Mouse (Mus musculus) heart, embryonic 10.5 days (tissue): ENCODE data around the gene Opa3. TPM values are rescaled to one million over a fixed set of nuclear protein-coding genes. Genes with fewer than 3 reads are reported as not detected.

Experiments
- DNase-seq: peaks from one replicate; pipeline ENCODE4 v3.0.0-alpha.2; 2017; ENCODE audit warnings: low spot score
- H3K27ac ChIP-seq: fragments of 300-500 bp; sonication (generic); 2 replicates; pipeline ENCODE4 v1.5.1; 2016; ENCODE audit warnings: mild to moderate bottlenecking
- H3K27me3 ChIP-seq: fragments of 300-500 bp; sonication (generic); 2 replicates; pipeline ENCODE4 v1.6.1; 2016; ENCODE audit warnings: mild to moderate bottlenecking; ENCODE audit not compliant: poor library complexity, insufficient read depth, severe bottlenecking
- H3K36me3 ChIP-seq: fragments of 300-500 bp; sonication (generic); 2 replicates; pipeline ENCODE4 v1.6.1; 2016; ENCODE audit warnings: mild to moderate bottlenecking, moderate library complexity
- H3K4me1 ChIP-seq: fragments of 300-500 bp; sonication (generic); 2 replicates; pipeline ENCODE4 v1.6.1; 2016; ENCODE audit warnings: mild to moderate bottlenecking
- H3K4me3 ChIP-seq: fragments of 300-500 bp; sonication (generic); 2 replicates; pipeline ENCODE4 v1.5.1; 2016; ENCODE audit warnings: mild to moderate bottlenecking, moderate library complexity
- H3K9me3 ChIP-seq: fragments of 300-500 bp; sonication (generic); 2 replicates; pipeline ENCODE4 v1.6.1; 2016; ENCODE audit warnings: mild to moderate bottlenecking, moderate library complexity
- WGBS: fragments of 180-500 bp; shearing (Covaris S2); methylation state at CpG from one replicate; pipeline ENCODE4 v1.1.7; 2016; 5-methylcytosine and 5-hydroxymethylcytosine counted together
- polyA plus RNA-seq: library from polyadenylated mRNA; unstranded; fragments of >200 nt; fragmentation: Nextera tagmentation; extraction: Ambion mirVana; gene quantifications from 2 replicates; pipeline ENCODE4 v1.2.1, GENCODE M21; 2016

The Opa3 gene
- polyA plus RNA-seq, 1 experiment from 2014 or later = 47.9 TPM

DNA sequence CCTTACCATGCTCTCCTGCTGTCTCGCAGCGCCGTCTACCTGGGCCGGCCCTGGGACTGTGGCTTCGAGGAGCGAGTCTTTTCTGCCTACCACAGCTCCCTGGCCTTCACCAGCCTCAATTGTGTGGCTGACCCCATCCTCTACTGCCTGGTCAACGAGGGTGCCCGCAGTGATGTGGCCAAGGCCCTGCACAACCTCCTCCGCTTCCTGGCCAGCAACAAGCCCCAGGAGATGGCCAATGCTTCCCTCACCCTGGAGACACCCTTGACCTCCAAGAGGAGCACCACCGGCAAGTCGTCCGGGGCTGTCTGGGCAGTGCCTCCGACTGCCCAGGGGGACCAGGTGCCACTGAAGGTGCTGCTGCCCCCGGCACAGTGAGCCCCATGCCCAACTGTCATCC lies 5.3 kb upstream of the Opa3 start:
- Histone ChIP-seq H3K36me3 (peaks cover 18% of the 10 kb centered on the region), H3K4me3 (no peak overlapping the region), H3K27ac (no peak overlapping the region), H3K27me3 (no peaks in the 10 kb centered on the region), H3K9me3 (no peaks in the 10 kb centered on the region), H3K4me1 (peaks cover 13% of the 10 kb centered on the region; the same call in 1 of the 2 replicates)
- WGBS = 83% methylated on average over 14 of the region's 14 CpGs
- no peak for DNase-seq

DNA sequence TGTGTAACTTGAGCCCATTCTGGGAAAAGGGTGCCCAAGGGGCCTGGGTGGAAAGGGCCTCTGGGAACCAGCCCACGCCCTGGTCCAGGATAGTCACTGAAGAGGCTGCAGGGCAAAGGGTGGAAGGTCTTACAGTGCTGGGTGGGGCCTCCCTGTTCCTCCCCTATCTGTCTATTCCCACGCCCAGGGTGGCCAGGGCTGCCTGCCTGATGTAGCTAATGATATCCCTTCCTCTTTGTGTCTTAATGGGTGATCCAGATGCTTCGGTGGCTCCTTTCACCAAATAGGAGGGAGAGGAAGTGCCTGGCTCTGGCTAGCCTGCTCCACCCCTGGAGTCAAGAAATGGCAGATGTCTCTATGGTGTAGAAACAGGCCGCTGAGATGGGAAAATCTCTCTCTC lies 3.2 kb upstream of the Opa3 start:
- no peaks in the 10 kb centered on the region for H3K27me3 ChIP-seq
- H3K4me3 ChIP-seq = 0 out of 2 replicates have a peak overlapping the region, but pooled peaks have one; percentile 5
- no peak overlapping the region for H3K27ac ChIP-seq
- no peaks in the 10 kb centered on the region for H3K9me3 ChIP-seq
- peaks cover 13% of the 10 kb centered on the region for H3K4me1 ChIP-seq
- 69% methylated on average over 4 of the region's 4 CpGs for WGBS
- peak; percentile 87 for DNase-seq
- peaks cover 18% of the 10 kb centered on the region for H3K36me3 ChIP-seq

DNA sequence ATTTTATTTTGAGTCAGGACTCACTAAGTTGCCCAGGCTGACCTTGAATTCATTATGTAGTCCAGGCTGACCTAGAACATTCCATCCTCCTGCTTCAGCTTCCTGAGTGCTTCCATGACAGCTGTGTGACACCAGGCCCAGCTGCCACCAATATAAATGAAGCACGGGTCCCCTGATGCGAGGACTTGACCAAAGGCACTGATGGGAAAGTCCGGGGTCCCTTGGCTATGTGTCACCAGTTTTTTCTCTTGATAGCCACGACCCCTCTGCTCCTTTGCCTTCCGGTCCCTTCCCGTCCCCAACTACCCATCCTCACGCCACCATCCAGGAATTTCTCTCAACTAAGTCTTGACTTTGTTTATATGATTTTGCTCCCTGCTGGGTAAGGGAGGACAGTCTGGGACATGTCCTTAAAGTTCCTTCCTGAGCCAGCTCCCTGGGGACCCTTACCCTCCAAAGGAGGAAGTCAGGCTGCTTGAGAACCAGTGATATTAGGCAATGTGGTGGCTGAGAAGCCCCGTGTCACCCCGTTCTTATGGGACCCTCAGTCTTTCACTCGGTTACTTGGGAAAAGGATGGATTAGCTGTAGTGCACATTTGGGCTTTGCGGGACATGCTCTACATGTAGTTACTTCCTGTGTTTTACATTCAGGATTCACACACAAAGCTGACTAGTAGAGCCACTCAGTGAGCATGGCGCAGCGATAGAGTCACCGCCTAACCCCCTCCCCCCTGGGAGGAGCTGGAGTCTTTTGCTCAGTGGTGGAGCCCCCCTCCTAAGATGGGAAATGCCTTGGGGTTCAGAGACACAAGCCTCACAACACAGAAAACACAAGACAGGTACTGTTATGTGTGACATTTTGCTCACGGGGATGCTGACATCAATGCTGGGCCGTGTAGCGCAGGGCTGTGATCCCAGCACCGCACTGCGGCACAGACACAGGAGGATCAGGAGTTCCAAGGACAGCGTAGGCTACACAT lies 1.0 kb upstream of the Opa3 start:
- 13% methylated on average over 20 of the region's 20 CpGs for whole genome bisulfite sequencing
- H3K4me3 ChIP-seq = peak overlapping the region; percentile 75
- H3K36me3 ChIP-seq = peaks cover 32% of the 10 kb centered on the region
- H3K27ac ChIP-seq = peak overlapping the region; percentile 96
- no peaks in the 10 kb centered on the region for H3K27me3 ChIP-seq
- H3K4me1 ChIP-seq = peaks cover 20% of the 10 kb centered on the region
- peak; percentile 82 for DNase-seq
- H3K9me3 ChIP-seq = no peaks in the 10 kb centered on the region

- no peaks in the 10 kb centered on the region for H3K27me3 ChIP-seq
- H3K27ac ChIP-seq = peak overlapping the region; percentile 96
- peaks cover 20% of the 10 kb centered on the region for H3K4me1 ChIP-seq
- peak overlapping the region; percentile 75 for H3K4me3 ChIP-seq
- 0% methylated on average over 14 of the region's 14 CpGs for WGBS
- H3K9me3 ChIP-seq = no peaks in the 10 kb centered on the region
- DNase-seq = no peak
- H3K36me3 ChIP-seq = peaks cover 39% of the 10 kb centered on the region
Measured at GRCm38 (mm10) chr7:19228793-19229148, 637 bp downstream of the Opa3 start.

DNA sequence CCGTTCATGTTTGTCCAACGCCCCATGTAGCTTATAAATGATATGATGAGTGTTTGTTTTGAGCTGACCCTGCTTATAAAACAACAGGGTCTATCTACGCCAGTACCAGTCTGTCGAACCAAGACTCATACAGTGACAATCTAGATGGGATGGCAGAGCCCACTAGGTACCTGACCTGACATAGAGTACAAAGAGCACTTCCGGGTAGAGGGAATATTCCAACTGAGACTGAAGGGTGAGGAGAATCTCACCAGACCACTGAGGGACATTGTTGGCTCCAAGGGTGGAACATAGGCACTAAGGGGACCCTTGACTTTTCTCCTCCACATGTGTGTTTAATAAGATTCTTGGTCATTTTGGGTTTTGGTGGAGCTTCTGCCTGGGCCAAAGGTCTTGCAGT lies 1.3 kb downstream of the Opa3 start:
- peaks cover 20% of the 10 kb centered on the region for H3K4me1 ChIP-seq
- H3K9me3 ChIP-seq = no peaks in the 10 kb centered on the region
- H3K27ac ChIP-seq = peak overlapping the region; percentile 96
- peaks cover 43% of the 10 kb centered on the region for H3K36me3 ChIP-seq
- WGBS = 47% methylated on average over 5 of the region's 5 CpGs
- H3K4me3 ChIP-seq = peak overlapping the region; percentile 75
- no peaks in the 10 kb centered on the region for H3K27me3 ChIP-seq
- DNase-seq = no peak

DNA sequence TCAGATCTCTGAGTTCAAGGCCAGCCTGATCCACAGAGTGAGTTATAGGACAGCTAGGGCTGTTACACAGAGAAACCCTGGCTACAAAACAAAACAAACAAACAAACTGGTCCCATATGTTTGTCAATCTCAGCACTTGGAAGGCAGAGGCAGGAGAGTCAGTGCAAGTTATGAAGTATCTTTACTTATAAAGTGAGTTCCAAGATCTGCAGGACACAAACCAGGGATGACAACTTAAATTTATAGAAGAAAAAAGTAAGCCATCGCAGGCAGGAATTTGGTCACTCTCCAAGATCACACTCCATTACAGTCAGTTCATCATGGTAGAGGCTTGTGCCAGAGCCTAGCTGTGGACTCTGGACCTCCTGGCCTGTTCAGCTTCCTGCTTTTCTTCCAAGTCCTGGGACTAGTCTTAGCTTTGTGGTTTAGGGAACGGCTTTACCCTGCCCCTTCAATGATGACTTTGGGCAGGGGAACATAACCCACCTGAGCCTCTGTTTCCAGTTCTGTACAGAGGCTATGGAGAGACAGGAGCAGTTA lies 2.0 kb downstream of the Opa3 start:
- Histone ChIP-seq H3K4me3 (no peak overlapping the region; the same call in 1 of the 2 replicates), H3K27me3 (no peaks in the 10 kb centered on the region), H3K36me3 (peaks cover 38% of the 10 kb centered on the region), H3K9me3 (no peaks in the 10 kb centered on the region), H3K4me1 (peaks cover 26% of the 10 kb centered on the region), H3K27ac (0 out of 2 replicates have a peak overlapping the region, but pooled peaks have one; percentile 16)
- 93% methylated on average over 2 of the region's 2 CpGs for WGBS
- no peak for DNase-seq

DNA sequence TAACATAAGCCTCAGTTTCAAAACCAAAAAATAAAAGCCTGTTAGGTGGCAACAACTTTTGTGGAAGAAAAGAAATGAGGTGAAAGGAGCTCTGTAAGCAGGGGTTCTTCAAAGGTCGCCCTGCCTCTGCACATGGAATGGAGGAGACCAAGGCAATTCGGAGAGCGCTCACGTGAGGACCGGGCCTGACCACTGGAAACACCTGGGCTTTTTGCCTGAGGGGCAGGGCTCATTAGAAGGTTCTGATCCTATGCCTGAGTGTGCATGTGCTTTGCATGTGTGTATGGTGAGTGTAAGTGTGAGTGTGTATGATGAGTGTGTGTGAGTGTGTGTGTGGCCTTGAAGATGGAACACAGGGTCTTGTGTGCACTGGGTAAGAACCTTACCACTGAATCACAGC lies 2.8 kb downstream of the Opa3 start:
- Histone ChIP-seq H3K36me3 (peaks cover 31% of the 10 kb centered on the region), H3K27ac (no peak overlapping the region), H3K27me3 (no peaks in the 10 kb centered on the region), H3K9me3 (no peaks in the 10 kb centered on the region), H3K4me3 (no peak overlapping the region), H3K4me1 (peaks cover 31% of the 10 kb centered on the region)
- WGBS = 92% methylated on average over 5 of the region's 5 CpGs
- DNase-seq = no peak

- no peak overlapping the region for H3K4me3 ChIP-seq
- H3K27me3 ChIP-seq = no peaks in the 10 kb centered on the region
- no peak for DNase-seq
- peaks cover 30% of the 10 kb centered on the region for H3K36me3 ChIP-seq
- 91% methylated on average over 3 of the region's 3 CpGs for WGBS
- H3K9me3 ChIP-seq = no peaks in the 10 kb centered on the region
- no peak overlapping the region for H3K27ac ChIP-seq
- H3K4me1 ChIP-seq = peaks cover 37% of the 10 kb centered on the region
Measured at GRCm38 (mm10) chr7:19231849-19232248, 3.7 kb downstream of the Opa3 start.

GRCm38 (mm10) chr7:19234652-19235051 lies 6.5 kb downstream of the Opa3 start:
- WGBS = 81% methylated on average over 5 of the region's 5 CpGs
- Histone ChIP-seq H3K4me3 (no peak overlapping the region), H3K27ac (no peak overlapping the region), H3K9me3 (no peaks in the 10 kb centered on the region), H3K36me3 (peaks cover 30% of the 10 kb centered on the region), H3K4me1 (peaks cover 49% of the 10 kb centered on the region), H3K27me3 (no peaks in the 10 kb centered on the region)
- no peak for DNase-seq

- WGBS = 86% methylated on average over 2 of the region's 2 CpGs
- H3K4me3 ChIP-seq = no peak overlapping the region
- DNase-seq = no peak
- peaks cover 48% of the 10 kb centered on the region for H3K4me1 ChIP-seq
- H3K9me3 ChIP-seq = no peaks in the 10 kb centered on the region
- no peaks in the 10 kb centered on the region for H3K27me3 ChIP-seq
- peaks cover 30% of the 10 kb centered on the region for H3K36me3 ChIP-seq
- H3K27ac ChIP-seq = no peak overlapping the region
Measured at GRCm38 (mm10) chr7:19235092-19235671, 7.0 kb downstream of the Opa3 start.

GRCm38 (mm10) chr7:19236411-19236810 lies 8.3 kb downstream of the Opa3 start:
- Histone ChIP-seq H3K27ac (0 out of 2 replicates have a peak overlapping the region, but pooled peaks have one; percentile 25), H3K4me1 (peaks cover 44% of the 10 kb centered on the region), H3K9me3 (no peaks in the 10 kb centered on the region), H3K27me3 (no peaks in the 10 kb centered on the region), H3K4me3 (no peak overlapping the region), H3K36me3 (peaks cover 25% of the 10 kb centered on the region)
- 72% methylated on average over 2 of the region's 2 CpGs for WGBS
- no peak for DNase-seq

DNA sequence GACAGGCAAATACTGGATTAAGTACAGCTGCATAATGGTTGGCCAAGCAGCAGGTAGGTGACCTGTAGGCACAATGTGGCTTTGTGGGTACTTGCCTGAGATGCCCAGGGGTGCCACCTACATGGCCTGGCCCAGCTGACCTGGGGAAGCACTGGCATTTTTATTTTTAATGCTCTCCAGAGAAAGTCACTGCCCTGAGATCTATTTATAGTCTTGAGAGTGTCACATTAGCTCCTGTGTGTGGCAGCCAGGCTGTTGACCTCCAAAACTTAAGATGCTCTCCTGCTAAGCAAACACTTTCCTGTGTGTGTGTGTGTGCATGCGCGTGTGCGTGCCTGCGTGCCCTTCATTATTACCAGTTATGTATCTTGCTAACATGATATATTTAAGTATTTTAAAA lies 10.2 kb downstream of the Opa3 start:
- 76% methylated on average over 4 of the region's 4 CpGs for WGBS
- Histone ChIP-seq H3K4me1 (peaks cover 44% of the 10 kb centered on the region), H3K4me3 (no peak overlapping the region)

DNA sequence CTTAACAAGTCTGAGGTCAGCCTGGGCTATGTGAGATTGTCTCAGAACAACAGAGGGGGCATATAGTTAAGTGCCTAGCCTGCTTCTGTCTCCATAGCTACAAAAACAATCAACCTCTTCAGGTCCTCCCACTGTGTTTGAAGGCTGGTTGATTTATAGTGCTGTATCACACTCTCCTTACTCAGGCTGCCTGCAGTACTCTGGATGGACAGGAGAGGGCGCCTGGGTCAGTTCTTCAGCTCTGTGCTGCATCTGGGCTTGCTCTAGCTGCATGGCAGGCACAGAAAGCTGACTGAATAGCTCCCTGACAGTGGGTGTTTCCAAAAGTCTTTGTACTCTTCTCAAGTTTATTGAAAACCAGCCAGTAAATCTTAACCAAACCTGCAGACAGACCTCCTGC lies 11.3 kb downstream of the Opa3 start:
- WGBS = 0% methylated on average over 1 of the region's 1 CpGs

More for the DNA sequence above, 10.2 kb downstream of the Opa3 start:
- peak overlapping the region; percentile 81 for H3K27ac ChIP-seq
- H3K36me3 ChIP-seq = peaks cover 11% of the 10 kb centered on the region
- no peaks in the 10 kb centered on the region for H3K9me3 ChIP-seq
- H3K27me3 ChIP-seq = no peaks in the 10 kb centered on the region
- DNase-seq = no peak

More for the DNA sequence above, 11.3 kb downstream of the Opa3 start:
- Histone ChIP-seq H3K27me3 (no peaks in the 10 kb centered on the region), H3K4me1 (peaks cover 44% of the 10 kb centered on the region), H3K27ac (peak overlapping the region; percentile 81), H3K9me3 (no peaks in the 10 kb centered on the region), H3K4me3 (no peak overlapping the region), H3K36me3 (peaks cover 9% of the 10 kb centered on the region; the same call in 1 of the 2 replicates)
- peak; percentile 93 for DNase-seq
